Mouse (Mus musculus) kidney, embryonic 14.5 days (tissue): Measurements from ENCODE around the gene Fos. TPM values are rescaled to one million over a fixed set of nuclear protein-coding genes. Genes with fewer than 3 reads are reported as not detected.

ENCODE experiments used
- ATAC-seq: fragments of 200-750 bp; cut with Nextera tagmentation; 2 replicates; pipeline ENCODE4 v1.8.0; 2017; ENCODE audit warnings: moderate number of reproducible peaks, mild to moderate bottlenecking, moderate TSS enrichment, moderate library complexity; ENCODE audit not compliant: low FRiP score, low TSS enrichment
- H3K27ac ChIP-seq: fragments of 300-500 bp; sonication (generic); 2 replicates; pipeline ENCODE4 v1.5.1; 2014; ENCODE audit warnings: low read depth, mild to moderate bottlenecking, low read length, moderate library complexity, mixed read lengths
- H3K27me3 ChIP-seq: fragments of 300-500 bp; sonication (generic); 2 replicates; pipeline ENCODE4 v1.6.1; 2014; ENCODE audit warnings: mild to moderate bottlenecking, low read length; ENCODE audit not compliant: control insufficient read depth, insufficient read depth
- H3K36me3 ChIP-seq: fragments of 300-500 bp; sonication (generic); 2 replicates; pipeline ENCODE4 v1.6.1; 2014; ENCODE audit warnings: low read length, mixed read lengths; ENCODE audit not compliant: control insufficient read depth, insufficient read depth
- H3K4me1 ChIP-seq: fragments of 300-500 bp; sonication (generic); 2 replicates; pipeline ENCODE4 v1.6.1; 2014; ENCODE audit warnings: low read length, mixed read lengths; ENCODE audit not compliant: control insufficient read depth, insufficient read depth
- H3K4me2 ChIP-seq: fragments of 300-500 bp; sonication (generic); replicated peaks from 2 replicates; pipeline ENCODE4 v1.6.1; 2014; ENCODE audit warnings: low read depth, mild to moderate bottlenecking, low read length
- H3K4me3 ChIP-seq: fragments of 300-500 bp; sonication (generic); 2 replicates; pipeline ENCODE4 v1.5.1; 2014; ENCODE audit warnings: mild to moderate bottlenecking, low read length
- H3K9ac ChIP-seq: fragments of 300-500 bp; sonication (generic); 2 replicates; pipeline ENCODE4 v1.6.1; 2014; ENCODE audit warnings: low read depth, mild to moderate bottlenecking, low read length, moderate library complexity
- H3K9me3 ChIP-seq: fragments of 300-500 bp; sonication (generic); 2 replicates; pipeline ENCODE4 v1.6.1; 2016; ENCODE audit warnings: low read length; ENCODE audit not compliant: control insufficient read depth
- WGBS: fragments of 180-500 bp; shearing (Covaris S2); extraction: QIAGEN DNeasy Blood & Tissue Kit; methylation state at CpG from one replicate; pipeline ENCODE4 v1.1.7; 2014; 5-methylcytosine and 5-hydroxymethylcytosine counted together
- polyA plus RNA-seq: library from polyadenylated mRNA; unstranded; fragments of >200 nt; fragmentation: Nextera tagmentation; extraction: Ambion mirVana; gene quantifications from 2 replicates; pipeline ENCODE4 v1.2.1, GENCODE M21; 2014

Gene Fos
- polyA plus RNA-seq, 1 experiment from 2014 or later, result 3.0 TPM

GRCm38 (mm10) chr12:85456276-85456675 lies 17.4 kb upstream of the Fos start:
- Histone ChIP-seq H3K36me3 (no peaks in the 10 kb centered on the region), H3K9me3 (no peaks in the 10 kb centered on the region), H3K27me3 (no peaks in the 10 kb centered on the region), H3K27ac (no peak overlapping the region), H3K4me3 (no peak overlapping the region), H3K9ac (no peak overlapping the region), H3K4me2 (no peak overlapping the region), H3K4me1 (peaks cover 22% of the 10 kb centered on the region)
- ATAC-seq, result no peak
- WGBS, result 46% methylated on average over 4 of the region's 4 CpGs

GRCm38 (mm10) chr12:85456966-85457505 lies 16.7 kb upstream of the Fos start:
- Histone ChIP-seq H3K4me2 (no peak overlapping the region; the same call in 1 of the 2 replicates), H3K9me3 (no peaks in the 10 kb centered on the region), H3K4me3 (no peak overlapping the region), H3K4me1 (peaks cover 22% of the 10 kb centered on the region), H3K36me3 (no peaks in the 10 kb centered on the region), H3K27ac (no peak overlapping the region), H3K9ac (no peak overlapping the region), H3K27me3 (no peaks in the 10 kb centered on the region)
- 31% methylated on average over 13 of the region's 13 CpGs for WGBS
- ATAC-seq, result no peak

GRCm38 (mm10) chr12:85459820-85460219 lies 13.9 kb upstream of the Fos start:
- no peak overlapping the region for H3K27ac ChIP-seq
- H3K9ac ChIP-seq, result no peak overlapping the region
- H3K27me3 ChIP-seq, result no peaks in the 10 kb centered on the region
- no peak overlapping the region for H3K4me2 ChIP-seq
- no peak for ATAC-seq
- H3K9me3 ChIP-seq, result no peaks in the 10 kb centered on the region
- H3K36me3 ChIP-seq, result no peaks in the 10 kb centered on the region
- WGBS, result 76% methylated on average over 4 of the region's 4 CpGs
- peaks cover 24% of the 10 kb centered on the region for H3K4me1 ChIP-seq
- H3K4me3 ChIP-seq, result no peak overlapping the region

GRCm38 (mm10) chr12:85461913-85462663 lies 11.6 kb upstream of the Fos start:
- no peak overlapping the region for H3K4me2 ChIP-seq

GRCm38 (mm10) chr12:85462802-85463201 lies 10.9 kb upstream of the Fos start:
- H3K4me1 ChIP-seq, result peaks cover 12% of the 10 kb centered on the region; the same call in 1 of the 2 replicates
- no peak overlapping the region for H3K4me3 ChIP-seq
- no peak for ATAC-seq
- H3K36me3 ChIP-seq, result no peaks in the 10 kb centered on the region
- no peaks in the 10 kb centered on the region for H3K9me3 ChIP-seq
- no peak overlapping the region for H3K9ac ChIP-seq
- H3K27ac ChIP-seq, result no peak overlapping the region; the same call in 1 of the 2 replicates
- 0 out of 2 replicates have a peak, but pooled peaks cover 2% of the 10 kb centered on the region for H3K27me3 ChIP-seq
- H3K4me2 ChIP-seq, result no peak overlapping the region
- 37% methylated on average over 7 of the region's 7 CpGs for WGBS

More at GRCm38 (mm10) chr12:85461913-85462663, 11.6 kb upstream of the Fos start:
- no peaks in the 10 kb centered on the region for H3K36me3 ChIP-seq
- H3K27ac ChIP-seq, result no peak overlapping the region
- no peaks in the 10 kb centered on the region for H3K9me3 ChIP-seq
- no peak for ATAC-seq
- no peak overlapping the region for H3K4me3 ChIP-seq
- peaks cover 16% of the 10 kb centered on the region for H3K4me1 ChIP-seq
- H3K27me3 ChIP-seq, result no peaks in the 10 kb centered on the region
- no peak overlapping the region for H3K9ac ChIP-seq
- WGBS, result 49% methylated on average over 21 of the region's 21 CpGs

- ATAC-seq, result no peak
- no peaks in the 10 kb centered on the region for H3K9me3 ChIP-seq
- H3K4me1 ChIP-seq, result peaks cover 12% of the 10 kb centered on the region; the same call in 1 of the 2 replicates
- WGBS, result 78% methylated on average over 5 of the region's 5 CpGs
- H3K9ac ChIP-seq, result no peak overlapping the region
- H3K27me3 ChIP-seq, result 0 out of 2 replicates have a peak, but pooled peaks cover 2% of the 10 kb centered on the region
- no peak overlapping the region for H3K4me2 ChIP-seq
- H3K36me3 ChIP-seq, result no peaks in the 10 kb centered on the region
- H3K4me3 ChIP-seq, result no peak overlapping the region
- H3K27ac ChIP-seq, result no peak overlapping the region
Measured at GRCm38 (mm10) chr12:85464431-85464830, 9.3 kb upstream of the Fos start.

- H3K27ac ChIP-seq, result no peak overlapping the region
- H3K4me3 ChIP-seq, result no peak overlapping the region
- WGBS, result 55% methylated on average over 3 of the region's 3 CpGs
- H3K9me3 ChIP-seq, result no peaks in the 10 kb centered on the region
- ATAC-seq, result no peak
- 0 out of 2 replicates have a peak, but pooled peaks cover 2% of the 10 kb centered on the region for H3K27me3 ChIP-seq
- peaks cover 12% of the 10 kb centered on the region; the same call in 1 of the 2 replicates for H3K4me1 ChIP-seq
- no peak overlapping the region for H3K9ac ChIP-seq
- H3K36me3 ChIP-seq, result no peaks in the 10 kb centered on the region
- H3K4me2 ChIP-seq, result no peak overlapping the region
Measured at GRCm38 (mm10) chr12:85464902-85465301, 8.8 kb upstream of the Fos start.

- ATAC-seq, result no peak
- Histone ChIP-seq H3K36me3 (no peaks in the 10 kb centered on the region), H3K9me3 (no peaks in the 10 kb centered on the region), H3K4me3 (no peak overlapping the region), H3K27me3 (0 out of 2 replicates have a peak, but pooled peaks cover 2% of the 10 kb centered on the region), H3K27ac (no peak overlapping the region), H3K4me2 (no peak overlapping the region), H3K4me1 (peaks cover 6% of the 10 kb centered on the region; the same call in 1 of the 2 replicates), H3K9ac (no peak overlapping the region)
- 73% methylated on average over 14 of the region's 14 CpGs for WGBS
Measured at GRCm38 (mm10) chr12:85467854-85468253, 5.8 kb upstream of the Fos start.

- 0 out of 2 replicates have a peak, but pooled peaks cover 2% of the 10 kb centered on the region for H3K27me3 ChIP-seq
- no peaks in the 10 kb centered on the region for H3K9me3 ChIP-seq
- no peak for ATAC-seq
- no peak overlapping the region for H3K9ac ChIP-seq
- WGBS, result 77% methylated on average over 12 of the region's 12 CpGs
- H3K4me1 ChIP-seq, result peaks cover 5% of the 10 kb centered on the region; the same call in 1 of the 2 replicates
- H3K36me3 ChIP-seq, result no peaks in the 10 kb centered on the region
- no peak overlapping the region for H3K4me2 ChIP-seq
- no peak overlapping the region for H3K4me3 ChIP-seq
- H3K27ac ChIP-seq, result no peak overlapping the region
Measured at GRCm38 (mm10) chr12:85468666-85469065, 5.0 kb upstream of the Fos start.
